Mouse (Mus musculus) kidney, adult 11 months (tissue): ENCODE measurements around the gene Olfr1395.
"Not testable (repeated sequence)": the region's sequence is repeated elsewhere in the genome, so short reads cannot be mapped to it uniquely, and the experiment has no call there.

ENCODE experiments used
- DNase-seq: peaks from one replicate; pipeline ENCODE4 v3.0.0; 2022

The Olfr1395 gene

GRCm38 (mm10) chr11:49176047-49176779 lies 34.1 kb downstream of the Olfr1395 start:
- DNase-seq, result not testable (repeated sequence)

GRCm38 (mm10) chr11:49183172-49183571 lies 41.1 kb downstream of the Olfr1395 start:
- DNase-seq, result no peak

GRCm38 (mm10) chr11:49186452-49186851 lies 44.4 kb downstream of the Olfr1395 start:
- no peak for DNase-seq

GRCm38 (mm10) chr11:49186955-49187488 lies 44.9 kb downstream of the Olfr1395 start, which contains the start of gene Btnl9:
TSS of gene Btnl9 (minus strand) at chr11:49187159.
- no peak for DNase-seq

- DNase-seq, result no peak
Measured at GRCm38 (mm10) chr11:49187701-49188100, 45.6 kb downstream of the Olfr1395 start.

GRCm38 (mm10) chr11:49189737-49190136 lies 47.7 kb downstream of the Olfr1395 start:
- DNase-seq, result peak; percentile 41

GRCm38 (mm10) chr11:49191083-49191482 lies 49.0 kb downstream of the Olfr1395 start:
- DNase-seq, result no peak

GRCm38 (mm10) chr11:49194771-49195170 lies 52.7 kb downstream of the Olfr1395 start:
- DNase-seq, result not testable (repeated sequence)

GRCm38 (mm10) chr11:49195819-49196322 lies 53.8 kb downstream of the Olfr1395 start:
- no peak for DNase-seq
